Mouse (Mus musculus): ENCODE results near the gene Lix1. TPM values are rescaled to one million over a fixed set of nuclear protein-coding genes. Genes with fewer than 3 reads are reported as not detected.

Gene Lix1
- polyA plus RNA-seq, 1 experiment from 2014 or later = 0.25 TPM

DNA sequence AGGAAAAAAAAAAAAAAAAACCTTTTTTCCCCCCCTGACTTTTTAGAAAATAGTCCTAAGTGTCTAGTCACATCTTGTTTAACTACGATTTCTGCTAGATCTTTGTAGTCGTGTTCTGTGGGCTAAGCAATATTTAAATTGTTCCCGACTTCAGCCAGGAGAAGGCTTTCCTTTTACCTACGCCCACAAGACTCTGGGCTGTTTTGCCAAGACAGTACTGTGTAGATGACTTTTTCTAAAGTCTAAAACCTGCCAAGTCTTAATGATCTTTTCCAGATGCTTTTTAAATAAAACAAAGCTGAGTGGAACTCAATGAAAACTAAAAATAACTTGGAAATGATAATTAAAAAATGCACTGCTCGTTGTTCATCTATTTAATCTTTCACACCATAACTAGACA lies 566 bp downstream of the Lix1 start:
- ATAC-seq = no peak
- Histone ChIP-seq H3K27ac (ENCODE audit: low read depth) (no peak overlapping the region), H3K36me3 (replicated peaks; ENCODE audit: insufficient read depth, low read length) (no peaks in the 10 kb centered on the region), H3K4me1 (ENCODE audit: insufficient read depth) (no peaks in the 10 kb centered on the region), H3K9ac (replicated peaks) (no peak overlapping the region), H3K4me3 (ENCODE audit: low read depth, low read length) (no peak overlapping the region), H3K9me3 (ENCODE audit: low read length) (no peaks in the 10 kb centered on the region), H3K27me3 (ENCODE audit: insufficient read depth, low read length) (no peaks in the 10 kb centered on the region), H3K4me2 (ENCODE audit: low read depth, low read length) (no peak overlapping the region)
- no peak for DNase-seq
- TF ChIP-seq EP300 (IDR thresholded peaks at IDR 0.05; ENCODE audit: low read depth) (no peak), CTCF (IDR thresholded peaks at IDR 0.05; ENCODE audit: low read depth) (no peak)
- 62% methylated on average over 5 of the region's 5 CpGs for WGBS (ENCODE audit: insufficient replicate concordance)

DNA sequence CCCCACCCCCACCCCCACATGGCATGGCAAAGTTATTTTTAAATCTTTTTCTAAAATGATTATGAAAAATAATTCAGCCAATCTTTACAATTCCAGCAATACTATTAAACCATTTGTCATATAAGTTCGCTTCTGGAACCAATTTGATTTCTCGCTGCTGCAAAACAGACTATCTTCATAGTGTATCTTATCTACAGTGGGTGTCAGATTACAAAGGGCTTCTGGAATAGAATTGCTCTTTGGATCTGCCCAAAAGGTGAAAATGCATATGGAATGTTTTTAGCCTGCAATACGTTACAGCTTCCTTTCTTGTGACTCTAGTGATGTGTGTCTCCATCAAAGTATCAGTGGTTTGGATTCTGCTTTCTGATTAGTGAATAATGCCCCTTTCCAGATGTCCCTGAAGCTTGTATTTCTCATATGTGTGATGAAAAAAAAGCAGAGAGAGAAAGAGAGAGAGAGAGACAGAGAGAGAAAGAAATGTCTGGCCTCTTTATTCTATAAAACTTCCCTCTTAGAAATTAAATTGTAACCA lies 1.2 kb downstream of the Lix1 start:
- no peak overlapping the region for H3K4me3 ChIP-seq (ENCODE audit: low read depth, low read length)
- TF ChIP-seq EP300 (IDR thresholded peaks at IDR 0.05; ENCODE audit: low read depth) (no peak), CTCF (IDR thresholded peaks at IDR 0.05; ENCODE audit: low read depth) (no peak)
- no peak overlapping the region for H3K9ac ChIP-seq (replicated peaks)
- no peaks in the 10 kb centered on the region for H3K27me3 ChIP-seq (ENCODE audit: insufficient read depth, low read length)
- no peak for DNase-seq
- no peaks in the 10 kb centered on the region for H3K4me1 ChIP-seq (ENCODE audit: insufficient read depth)
- H3K27ac ChIP-seq (ENCODE audit: low read depth) = no peak overlapping the region
- H3K36me3 ChIP-seq (replicated peaks; ENCODE audit: insufficient read depth, low read length) = no peaks in the 10 kb centered on the region
- 56% methylated on average over 3 of the region's 3 CpGs for WGBS (ENCODE audit: insufficient replicate concordance)
- H3K4me2 ChIP-seq (ENCODE audit: low read depth, low read length) = no peak overlapping the region
- ATAC-seq = no peak
- H3K9me3 ChIP-seq (ENCODE audit: low read length) = no peaks in the 10 kb centered on the region

DNA sequence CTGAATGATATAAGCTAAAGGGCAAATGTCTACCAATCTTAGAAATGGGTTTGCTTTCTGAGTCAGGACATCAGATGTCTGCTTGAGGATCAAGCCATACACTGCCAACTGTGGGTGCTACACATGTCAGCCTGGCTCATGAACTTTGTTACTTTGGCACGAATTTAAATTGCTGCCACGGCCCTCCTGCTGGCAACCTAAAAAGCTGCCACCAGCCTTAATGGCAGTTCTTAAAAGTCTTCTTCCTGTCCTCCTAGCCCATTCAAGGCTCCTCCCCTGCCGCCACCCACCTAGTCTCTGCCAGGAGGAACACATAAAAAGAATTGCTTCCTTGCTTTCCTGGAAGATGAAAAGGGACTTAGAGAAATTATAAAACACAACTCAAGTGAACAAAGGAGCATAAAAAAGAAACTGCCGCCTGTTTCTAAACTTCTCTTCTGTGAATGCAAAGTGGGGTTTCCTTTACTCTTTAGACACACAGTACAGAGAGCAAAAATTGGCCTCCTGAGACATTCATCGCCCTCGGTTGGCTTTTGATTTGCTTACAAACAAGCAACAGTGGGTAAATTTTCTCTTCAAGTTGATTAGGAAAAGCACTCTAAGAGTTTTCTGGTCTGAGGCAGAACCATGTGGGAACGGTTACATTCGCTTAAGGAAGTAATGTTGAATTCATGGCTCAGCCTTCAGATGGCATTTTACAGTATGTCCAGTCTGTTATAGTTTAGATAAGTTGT lies 2.5 kb downstream of the Lix1 start:
- Histone ChIP-seq H3K4me1 (ENCODE audit: insufficient read depth) (no peaks in the 10 kb centered on the region), H3K9me3 (ENCODE audit: low read length) (no peaks in the 10 kb centered on the region), H3K27ac (ENCODE audit: low read depth) (no peak overlapping the region), H3K4me3 (ENCODE audit: low read depth, low read length) (no peak overlapping the region), H3K27me3 (ENCODE audit: insufficient read depth, low read length) (no peaks in the 10 kb centered on the region), H3K9ac (replicated peaks) (no peak overlapping the region), H3K36me3 (replicated peaks; ENCODE audit: insufficient read depth, low read length) (no peaks in the 10 kb centered on the region), H3K4me2 (ENCODE audit: low read depth, low read length) (no peak overlapping the region)
- 46% methylated on average over 8 of the region's 8 CpGs for WGBS (ENCODE audit: insufficient replicate concordance)
- DNase-seq (no peak), ATAC-seq (no peak)
- TF ChIP-seq CTCF (IDR thresholded peaks at IDR 0.05; ENCODE audit: low read depth) = no peak
- TF ChIP-seq EP300 (IDR thresholded peaks at IDR 0.05; ENCODE audit: low read depth) = no peak

DNA sequence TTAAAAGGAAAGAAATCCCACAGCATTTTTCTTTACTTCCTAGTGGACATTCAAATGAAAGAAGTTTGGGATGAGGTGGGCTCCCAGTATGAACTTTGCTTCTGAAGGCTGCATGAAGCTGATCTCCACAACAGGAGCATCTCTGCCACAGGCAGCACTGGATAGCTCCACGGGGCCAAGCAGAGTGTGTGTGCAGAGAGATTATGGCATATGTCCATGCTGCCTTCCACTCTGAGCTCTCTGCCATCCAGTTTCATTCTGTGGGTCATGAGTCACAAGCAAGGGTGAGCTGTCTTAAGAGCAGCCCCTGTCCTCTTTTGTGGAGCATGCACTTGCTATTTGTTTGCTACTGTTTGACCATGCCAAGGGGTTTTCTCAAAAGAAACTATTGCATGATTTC lies 3.1 kb downstream of the Lix1 start:
- H3K27me3 ChIP-seq (ENCODE audit: insufficient read depth, low read length) = no peaks in the 10 kb centered on the region
- H3K4me1 ChIP-seq (ENCODE audit: insufficient read depth) = no peaks in the 10 kb centered on the region
- H3K4me3 ChIP-seq (ENCODE audit: low read depth, low read length) = no peak overlapping the region
- H3K9me3 ChIP-seq (ENCODE audit: low read length) = no peaks in the 10 kb centered on the region
- H3K36me3 ChIP-seq (replicated peaks; ENCODE audit: insufficient read depth, low read length) = no peaks in the 10 kb centered on the region
- DNase-seq (no peak), ATAC-seq (no peak)
- no peak overlapping the region for H3K27ac ChIP-seq (ENCODE audit: low read depth)
- 24% methylated on average over 1 of the region's 1 CpGs for WGBS (ENCODE audit: insufficient replicate concordance)
- no peak for TF ChIP-seq EP300 (IDR thresholded peaks at IDR 0.05; ENCODE audit: low read depth)
- TF ChIP-seq CTCF (IDR thresholded peaks at IDR 0.05; ENCODE audit: low read depth) = no peak
- no peak overlapping the region for H3K9ac ChIP-seq (replicated peaks)
- no peak overlapping the region for H3K4me2 ChIP-seq (ENCODE audit: low read depth, low read length)

DNA sequence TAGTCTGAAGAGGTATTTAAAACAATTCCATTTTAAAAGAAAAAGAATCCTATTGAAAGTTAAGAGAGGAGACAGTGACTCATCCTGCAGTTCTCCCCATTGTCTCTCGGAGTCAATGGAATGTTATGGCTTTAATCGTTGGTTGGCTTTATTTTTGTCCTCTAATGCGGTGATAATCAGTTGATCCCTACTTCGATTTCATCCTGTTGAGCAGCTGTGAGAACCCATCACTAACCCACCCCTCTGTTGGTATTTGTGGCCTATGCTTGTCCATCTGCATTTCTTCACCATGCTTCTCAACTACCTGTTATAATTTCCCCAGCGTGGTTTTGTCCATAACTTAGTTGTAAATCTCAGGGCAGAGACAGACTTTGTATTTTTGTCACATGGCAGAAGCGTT lies 5.7 kb downstream of the Lix1 start:
- Histone ChIP-seq H3K36me3 (replicated peaks; ENCODE audit: insufficient read depth, low read length) (no peaks in the 10 kb centered on the region), H3K9ac (replicated peaks) (no peak overlapping the region), H3K27me3 (ENCODE audit: insufficient read depth, low read length) (no peaks in the 10 kb centered on the region), H3K4me1 (ENCODE audit: insufficient read depth) (no peaks in the 10 kb centered on the region), H3K4me2 (ENCODE audit: low read depth, low read length) (no peak overlapping the region), H3K9me3 (ENCODE audit: low read length) (no peaks in the 10 kb centered on the region), H3K27ac (ENCODE audit: low read depth) (no peak overlapping the region), H3K4me3 (ENCODE audit: low read depth, low read length) (no peak overlapping the region)
- DNase-seq (no peak), ATAC-seq (no peak)
- no peak for TF ChIP-seq EP300 (IDR thresholded peaks at IDR 0.05; ENCODE audit: low read depth)
- 67% methylated on average over 6 of the region's 6 CpGs for WGBS (ENCODE audit: insufficient replicate concordance)

DNA sequence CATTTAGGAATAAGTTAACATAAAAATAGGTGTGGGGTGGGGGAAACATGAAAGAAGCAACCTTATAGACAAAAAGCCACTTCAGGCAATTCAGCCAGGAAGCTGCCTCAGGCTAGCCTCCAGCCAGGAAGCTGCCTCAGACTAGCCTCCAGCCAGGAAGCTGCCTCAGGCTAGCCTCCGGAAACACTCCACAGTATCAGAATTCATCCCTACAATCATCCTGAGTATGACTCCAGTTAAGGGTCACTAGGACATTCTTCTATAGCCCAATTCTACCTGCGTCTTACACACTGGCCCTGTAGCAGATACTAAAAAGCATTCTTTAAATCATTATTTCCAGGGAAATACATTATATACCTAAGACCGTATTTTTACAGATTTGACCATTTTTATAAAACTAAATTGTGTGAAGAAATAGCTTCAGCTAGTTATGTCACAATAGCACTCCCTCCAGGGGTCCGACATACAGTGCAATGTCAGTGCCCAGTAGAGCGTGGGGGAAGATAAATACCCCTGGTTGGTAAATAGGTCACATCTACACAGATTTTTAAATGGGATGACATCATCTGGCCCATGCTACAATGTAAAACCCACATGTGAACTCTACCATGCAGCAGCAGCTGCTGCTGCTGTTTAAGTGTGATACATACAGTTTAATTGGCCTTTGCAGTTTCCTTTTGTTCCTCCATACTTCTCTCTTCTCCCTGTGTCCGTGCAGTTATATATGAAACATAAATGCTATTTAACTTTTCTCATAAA lies 6.4 kb downstream of the Lix1 start:
- Histone ChIP-seq H3K9ac (replicated peaks) (no peak overlapping the region), H3K4me2 (ENCODE audit: low read depth, low read length) (no peak overlapping the region), H3K4me3 (ENCODE audit: low read depth, low read length) (no peak overlapping the region), H3K9me3 (ENCODE audit: low read length) (no peaks in the 10 kb centered on the region), H3K27me3 (ENCODE audit: insufficient read depth, low read length) (no peaks in the 10 kb centered on the region), H3K36me3 (replicated peaks; ENCODE audit: insufficient read depth, low read length) (no peaks in the 10 kb centered on the region), H3K4me1 (ENCODE audit: insufficient read depth) (no peaks in the 10 kb centered on the region), H3K27ac (ENCODE audit: low read depth) (no peak overlapping the region)
- WGBS (ENCODE audit: insufficient replicate concordance) = 77% methylated on average over 6 of the region's 6 CpGs
- TF ChIP-seq CTCF (IDR thresholded peaks at IDR 0.05; ENCODE audit: low read depth) (no peak), EP300 (IDR thresholded peaks at IDR 0.05; ENCODE audit: low read depth) (no peak)
- DNase-seq = no peak
- no peak for ATAC-seq

Measured in liver, postnatal 0 days (tissue).